Mouse (Mus musculus): ENCODE measurements around the gene Usp21.

- TF ChIP-seq CTCF (IDR thresholded peaks at IDR 0.05; ENCODE audit: low read depth) (peak; percentile 10; the same call in 1 of the 2 replicates), EP300 (IDR thresholded peaks at IDR 0.05; ENCODE audit: low read depth) (no peak)
Measured at GRCm38 (mm10) chr1:171322012-171322411, 34.2 kb upstream of the Usp21 start.
